Mouse (Mus musculus) 3T3-L1 (cell line): ENCODE measurements around the gene Calm4.
A peak's percentile ranks its signal among the peaks of the same experiment; 100 is the strongest.

Experiments
- DNase-seq: peaks from one replicate; pipeline ENCODE4 v3.0.0-alpha.2; 2015; ENCODE audit warnings: low read depth, low spot score

Calm4 gene

DNA sequence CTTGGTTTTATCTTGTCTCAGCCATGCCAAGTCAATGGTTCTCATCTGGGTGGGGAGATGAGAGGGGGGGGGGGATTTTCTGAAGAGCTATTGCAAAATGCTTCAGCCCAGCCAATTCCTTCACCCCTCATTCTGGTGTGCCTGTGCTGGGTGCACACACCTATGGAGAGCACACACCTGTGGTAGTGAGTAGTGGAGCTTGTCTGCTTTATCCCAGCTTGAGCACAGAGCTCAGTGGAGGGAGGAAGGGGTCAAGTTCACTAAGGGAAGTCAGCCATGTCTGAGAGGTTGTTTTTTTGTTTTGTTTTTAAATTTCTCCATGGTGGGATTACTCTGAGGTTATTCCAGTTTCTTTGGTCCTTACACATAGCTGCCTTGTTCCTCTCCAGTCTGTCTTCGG lies 18.7 kb downstream of the Calm4 start:
- DNase-seq, result no peak

DNA sequence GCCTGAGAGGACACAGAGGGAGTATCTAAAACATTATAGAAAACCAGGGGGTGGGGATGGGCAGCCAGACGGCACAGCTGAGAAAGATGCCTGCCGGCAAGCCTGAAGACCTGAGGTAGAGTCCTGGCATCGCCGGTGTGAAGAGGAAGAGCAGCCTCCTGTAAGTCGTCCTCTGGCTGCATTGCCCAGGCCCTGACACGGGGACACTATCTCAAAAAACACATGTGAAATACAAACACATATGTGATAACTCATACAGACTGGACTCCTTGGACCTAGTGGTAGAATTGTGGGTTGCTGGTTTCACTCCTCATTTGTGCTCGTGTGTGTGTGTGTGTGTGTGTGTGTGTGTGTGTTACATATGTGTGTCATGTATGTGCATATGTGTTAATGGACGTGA lies 23.7 kb downstream of the Calm4 start:
- DNase-seq, result no peak

DNA sequence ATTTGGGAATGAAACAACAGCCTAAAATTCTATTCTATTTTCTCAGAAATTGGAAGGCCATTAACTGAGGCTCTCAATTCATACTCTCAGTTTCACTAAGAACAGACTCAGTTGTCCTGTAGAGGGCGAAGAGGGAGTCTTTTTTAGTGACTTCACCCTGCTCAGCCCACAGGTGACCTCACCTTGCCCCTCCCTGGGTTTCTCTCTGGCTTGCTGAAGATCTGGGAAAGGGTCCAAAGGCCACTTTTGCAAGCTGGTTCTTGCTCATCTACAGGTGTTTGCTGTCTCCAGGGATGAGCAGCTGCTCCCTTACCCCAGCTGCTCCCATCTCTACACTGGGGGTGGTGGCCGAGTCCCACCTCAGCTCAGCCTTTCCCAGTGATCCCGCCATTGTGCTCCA lies 24.8 kb downstream of the Calm4 start:
- no peak for DNase-seq

DNA sequence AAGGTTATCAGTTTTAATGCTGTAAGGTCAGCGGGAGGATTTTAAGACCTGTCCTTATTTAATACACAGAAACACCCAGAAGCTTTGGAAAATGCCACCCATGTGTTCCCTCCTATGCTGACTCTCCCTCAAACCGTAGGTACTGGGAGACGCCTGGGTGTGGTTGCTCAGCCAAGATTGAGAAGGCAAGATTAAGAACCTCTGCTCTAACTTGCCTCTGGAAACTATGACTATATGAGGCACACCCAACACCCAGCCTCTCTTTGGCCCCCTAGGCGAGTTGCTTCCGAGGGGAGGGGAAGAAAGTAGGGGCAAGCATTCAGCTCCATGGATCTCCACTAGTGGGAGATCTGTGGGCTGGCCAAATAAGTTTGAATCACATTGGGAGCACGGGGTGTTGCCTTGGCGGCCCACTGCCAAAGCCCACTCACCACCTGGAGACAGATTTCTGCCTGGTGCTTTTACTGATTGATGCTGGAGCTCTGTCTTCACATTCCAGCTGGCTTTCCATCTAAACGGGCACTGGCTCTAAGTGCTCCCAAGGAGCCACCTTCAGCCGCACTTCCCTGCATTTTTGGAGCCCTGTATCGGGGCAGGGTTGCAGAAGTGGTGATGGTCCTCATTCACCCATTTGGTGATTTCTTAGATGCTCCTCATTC lies 25.5 kb downstream of the Calm4 start:
- no peak for DNase-seq

DNA sequence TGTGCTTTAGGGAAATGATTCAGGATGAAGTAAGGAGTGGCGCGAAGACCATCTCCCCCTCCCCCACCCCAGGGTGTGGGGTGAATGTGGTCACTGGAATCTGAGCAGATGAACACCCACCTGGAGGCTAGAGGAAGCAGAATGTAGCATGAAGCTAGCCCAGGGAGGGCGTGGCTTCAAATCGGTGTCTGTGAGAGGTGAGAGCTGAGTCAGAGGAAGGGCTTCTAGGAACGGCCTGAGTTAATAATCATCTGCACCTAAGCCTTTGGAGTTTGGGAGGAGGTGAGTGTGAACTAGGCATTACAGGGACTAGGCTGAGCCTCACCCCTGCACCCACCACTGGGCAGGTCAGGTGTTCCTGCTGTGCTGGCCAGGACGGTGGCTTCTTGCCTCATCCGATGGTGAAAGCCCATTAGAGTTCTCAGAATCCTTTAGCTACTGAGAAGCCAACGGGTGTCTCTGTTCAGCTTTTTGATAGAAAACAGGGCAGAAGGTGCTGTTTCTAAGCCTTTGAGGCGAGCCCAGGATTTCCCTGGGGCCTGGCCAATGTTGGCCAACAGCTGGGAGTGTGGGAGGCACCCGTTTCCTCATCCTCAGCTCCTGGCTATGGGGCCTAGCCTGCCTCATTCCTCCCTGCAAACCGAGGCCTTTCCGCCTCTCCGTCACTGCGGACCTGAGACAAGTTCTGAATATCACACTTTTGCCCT lies 28.2 kb downstream of the Calm4 start:
- DNase-seq, result peak; percentile 26

DNA sequence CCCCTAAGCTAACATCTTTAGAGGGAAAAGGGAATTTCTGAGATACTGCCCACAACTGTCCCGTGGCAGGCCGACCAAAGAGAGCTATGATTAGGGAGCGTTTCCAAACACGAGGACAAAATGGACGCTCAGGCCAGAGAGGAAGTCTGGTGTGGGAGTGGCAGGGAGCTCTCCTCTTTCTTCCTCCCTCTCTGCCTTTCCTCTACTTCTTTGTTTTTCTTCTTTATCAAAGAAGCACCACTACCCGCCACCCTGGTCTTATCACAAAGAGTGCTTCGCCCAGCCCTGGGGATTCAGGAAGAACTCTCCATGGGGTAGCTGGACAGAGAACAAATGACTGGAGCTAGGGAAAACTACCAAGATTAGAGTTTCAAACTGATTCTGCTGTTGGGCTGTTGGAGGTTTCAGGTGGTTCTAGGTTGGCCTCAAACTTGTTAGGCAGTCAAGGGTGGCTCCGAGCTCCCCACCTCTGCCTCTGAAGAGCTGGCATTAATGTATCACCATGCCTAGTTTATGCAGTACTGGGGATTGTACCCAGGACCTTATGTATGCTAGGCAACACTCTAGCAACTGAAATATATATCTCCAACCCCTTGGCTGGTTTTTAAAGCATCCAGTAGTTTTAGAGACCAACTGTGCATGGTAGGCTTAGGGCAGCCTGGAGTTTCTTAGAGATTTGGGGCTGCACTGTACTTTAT lies 28.9 kb downstream of the Calm4 start:
- no peak for DNase-seq

DNA sequence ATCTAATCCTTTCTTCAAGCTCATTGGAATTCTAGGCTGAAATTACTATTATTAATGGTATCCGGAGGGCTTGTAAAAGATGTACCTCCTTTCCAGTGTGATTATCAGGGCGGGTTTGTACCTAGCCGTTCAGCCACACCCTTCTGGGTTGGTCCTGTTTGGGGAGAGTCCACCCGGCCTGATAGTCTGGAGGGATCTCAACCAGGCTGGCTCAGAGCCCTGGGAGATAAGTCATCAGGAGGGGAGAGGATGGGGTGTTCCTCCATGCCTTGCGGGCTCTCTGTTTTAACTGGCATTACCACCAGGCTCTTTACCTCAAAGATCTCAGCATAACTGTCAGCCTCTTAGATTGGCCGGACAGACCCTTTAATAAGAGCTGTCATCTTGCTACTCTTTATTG lies 29.6 kb downstream of the Calm4 start:
- DNase-seq, result no peak

DNA sequence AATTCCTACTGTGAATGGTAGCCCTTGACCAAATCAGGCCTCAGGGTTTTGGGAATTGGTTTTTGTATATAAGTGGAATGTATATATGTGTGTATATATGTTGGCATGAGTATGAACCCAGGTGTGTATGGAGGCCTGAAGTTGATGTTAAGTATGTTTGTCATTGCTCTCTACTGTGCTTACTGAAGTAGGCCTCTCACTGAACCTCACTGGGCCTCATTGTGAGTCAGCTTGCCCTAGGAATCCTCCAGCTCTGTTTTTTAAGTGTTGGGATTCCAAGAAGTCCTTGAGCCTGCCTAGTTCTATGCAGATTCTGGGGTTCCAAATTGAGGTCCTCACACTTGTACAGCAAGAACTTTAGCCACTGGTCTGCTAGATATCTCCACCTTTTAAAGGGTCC lies 32.3 kb downstream of the Calm4 start:
- no peak for DNase-seq

DNA sequence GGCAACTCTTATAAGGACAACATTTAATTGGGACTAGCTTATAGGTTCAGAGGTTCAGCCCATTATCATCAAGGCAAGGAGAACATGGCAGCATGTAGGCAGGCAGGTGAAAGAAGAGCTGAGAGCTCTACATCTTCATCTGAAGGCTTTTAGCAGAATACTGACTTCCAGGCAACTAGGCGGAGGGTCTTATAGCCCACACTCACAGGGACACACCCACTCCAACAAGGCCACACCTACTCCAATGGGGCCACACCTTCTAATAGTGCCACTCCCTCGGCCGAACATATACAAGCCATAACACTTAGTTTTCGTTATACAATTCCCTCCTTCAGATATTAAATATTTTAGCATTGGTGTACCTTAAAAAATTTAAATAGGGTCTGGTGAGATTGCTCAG lies 35.3 kb downstream of the Calm4 start:
- DNase-seq, result no peak

DNA sequence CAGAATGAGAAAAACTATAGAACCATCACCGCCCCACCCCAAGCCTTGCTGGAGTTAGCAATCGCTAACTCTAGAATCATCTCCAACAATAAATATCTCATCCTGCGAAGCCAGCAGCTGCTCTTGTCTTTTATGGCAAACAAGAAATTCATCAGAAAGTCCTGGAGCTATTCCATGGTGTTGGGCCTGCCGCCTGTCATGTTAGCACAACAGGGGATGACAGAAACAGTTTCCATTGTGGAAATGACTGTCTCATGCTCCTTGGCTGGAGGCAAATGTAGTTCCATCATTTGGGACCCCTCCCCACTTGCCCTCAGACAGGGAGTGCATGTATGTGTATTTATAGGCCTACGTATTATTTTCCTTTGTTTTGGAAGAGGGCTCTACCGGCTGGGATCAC lies 38.9 kb downstream of the Calm4 start:
- DNase-seq, result no peak

DNA sequence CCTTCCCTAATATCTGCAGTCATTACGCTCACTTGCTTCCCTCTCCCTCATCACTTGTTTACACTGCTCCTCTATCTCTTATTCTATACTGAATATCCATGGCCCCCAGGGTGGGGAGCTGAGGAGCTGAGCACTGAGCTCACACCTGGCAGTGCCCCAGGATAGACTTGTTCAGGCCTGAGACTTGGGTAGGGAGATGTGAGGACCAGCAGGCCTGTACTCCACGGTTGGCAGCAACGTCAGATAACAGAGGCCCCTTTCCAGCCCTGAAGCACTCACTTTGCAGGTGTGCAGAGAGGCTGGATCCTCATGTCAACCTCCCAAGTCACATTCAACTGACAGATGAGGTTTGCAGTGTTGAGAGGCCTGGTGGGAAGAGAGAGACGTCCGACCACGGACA lies 39.6 kb downstream of the Calm4 start:
- no peak for DNase-seq

DNA sequence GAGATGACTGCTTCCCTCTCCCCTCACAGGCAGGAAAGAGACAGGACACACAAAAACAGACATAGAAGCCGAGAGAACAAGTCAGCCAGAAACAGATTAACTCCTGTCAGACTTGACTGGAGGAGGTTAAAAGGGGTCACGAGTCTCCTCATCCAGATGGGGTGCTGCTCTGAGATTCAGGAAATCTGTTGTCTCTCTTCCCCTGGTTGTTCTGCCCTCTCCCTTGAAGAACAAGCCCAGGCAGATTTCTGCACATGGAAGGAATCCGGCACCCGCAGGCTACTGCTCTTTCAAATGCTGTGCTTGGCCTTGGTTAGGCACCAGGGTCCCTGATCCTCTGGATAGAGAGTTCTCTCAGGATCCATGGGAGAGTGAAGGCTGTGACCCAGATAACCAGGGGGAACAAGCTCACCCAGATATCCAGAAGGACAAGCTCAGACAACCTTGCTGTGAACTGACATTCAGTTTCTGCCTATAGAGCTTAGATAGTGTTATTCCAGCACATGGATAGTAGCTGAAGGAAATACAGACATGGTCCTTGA lies 40.2 kb downstream of the Calm4 start:
- DNase-seq, result no peak

DNA sequence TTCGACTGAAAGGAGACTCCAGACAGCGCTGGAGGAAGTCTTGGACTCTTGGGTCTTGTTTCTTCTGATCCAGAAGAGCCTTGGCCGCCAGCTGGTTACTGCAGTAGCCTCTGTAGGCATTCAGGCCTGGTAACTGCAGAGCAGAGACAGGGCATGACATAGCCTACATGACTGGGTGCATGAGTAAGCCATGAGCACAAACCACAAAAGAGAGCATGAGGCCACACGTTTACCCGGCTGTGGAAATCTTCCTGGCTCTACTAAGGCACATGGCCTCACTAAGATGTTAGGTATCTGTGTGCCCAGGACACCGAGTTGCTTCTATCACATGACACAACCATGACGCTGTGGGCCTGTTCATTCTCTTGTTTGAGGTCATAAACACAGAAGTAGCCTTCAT lies 49.1 kb downstream of the Calm4 start:
- peak; percentile 70 for DNase-seq
